Mouse (Mus musculus) liver, postnatal 0 days (tissue): ENCODE results near the gene Vta1.

Experiments used
- CTCF ChIP-seq: sonication (generic); IDR thresholded peaks from 2 replicates; pipeline ENCODE4 v1.5.1; 2016; ENCODE audit warnings: antibody characterized with exemption, low read depth
- EP300 ChIP-seq: IDR thresholded peaks from 2 replicates; pipeline ENCODE4 v1.6.1; 2016; ENCODE audit warnings: antibody characterized with exemption, low read depth, mild to moderate bottlenecking

GRCm38 (mm10) chr10:14725671-14726070 is 20.3 kb upstream of the Vta1 start:
- no peak for TF ChIP-seq CTCF
- TF ChIP-seq EP300, result no peak
